Mouse (Mus musculus) T-helper 17 cell (primary cell): ENCODE data around the gene Mybphl.

Source experiments
- in situ Hi-C, 2 experiments: fragments of 300-600 bp; cut with MboI, MseI; formaldehyde crosslinking; loops; 1 replicate in 1 of 2; 2 replicates in 1 of 2; pipeline ENCODE4 v1.15.1; 2025; ENCODE audit warnings: high pct_unique_total_duplicates in 2 of 2

Gene Mybphl

DNA sequence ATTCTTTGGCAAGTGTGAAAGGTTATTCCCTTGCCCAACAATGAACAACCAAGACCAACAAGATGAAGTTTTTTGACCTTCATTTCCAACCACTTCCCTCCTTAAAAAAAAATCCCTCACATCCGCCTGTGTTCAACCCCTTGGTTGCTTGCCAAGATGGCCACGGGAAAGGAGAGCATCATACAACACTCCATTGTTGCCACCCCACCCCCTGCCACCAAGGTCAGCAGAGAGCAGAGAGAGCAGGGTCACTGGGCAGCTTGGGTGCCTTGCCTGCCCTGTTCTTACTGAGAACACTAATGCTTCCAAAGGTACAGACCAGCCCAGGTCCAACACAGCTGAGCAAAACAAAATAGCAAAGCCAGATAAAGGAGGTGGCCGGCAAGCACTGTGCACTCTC is 7.6 kb downstream of the Mybphl start:
- in situ Hi-C loops: no loop called here

DNA sequence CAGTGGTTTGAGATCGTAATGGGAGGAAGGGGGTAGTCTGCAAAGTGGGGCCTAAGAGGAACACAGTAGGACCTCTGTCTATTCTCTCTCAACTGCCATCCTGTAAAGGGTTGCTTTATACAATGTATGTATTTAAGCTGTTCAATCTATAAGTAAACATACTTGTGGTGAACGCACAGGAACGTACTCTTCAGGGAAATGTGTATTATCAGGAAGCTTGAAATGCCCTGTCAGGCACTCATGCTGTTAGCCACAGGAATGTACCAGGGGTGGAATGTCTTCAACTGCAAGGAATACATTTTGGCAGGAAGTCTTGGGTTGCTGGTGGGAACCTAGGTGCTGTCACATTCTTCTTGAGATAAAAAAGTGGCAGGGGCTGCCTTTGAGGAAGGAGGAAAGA is 8.0 kb downstream of the Mybphl start:
- in situ Hi-C loops: no loop called here

DNA sequence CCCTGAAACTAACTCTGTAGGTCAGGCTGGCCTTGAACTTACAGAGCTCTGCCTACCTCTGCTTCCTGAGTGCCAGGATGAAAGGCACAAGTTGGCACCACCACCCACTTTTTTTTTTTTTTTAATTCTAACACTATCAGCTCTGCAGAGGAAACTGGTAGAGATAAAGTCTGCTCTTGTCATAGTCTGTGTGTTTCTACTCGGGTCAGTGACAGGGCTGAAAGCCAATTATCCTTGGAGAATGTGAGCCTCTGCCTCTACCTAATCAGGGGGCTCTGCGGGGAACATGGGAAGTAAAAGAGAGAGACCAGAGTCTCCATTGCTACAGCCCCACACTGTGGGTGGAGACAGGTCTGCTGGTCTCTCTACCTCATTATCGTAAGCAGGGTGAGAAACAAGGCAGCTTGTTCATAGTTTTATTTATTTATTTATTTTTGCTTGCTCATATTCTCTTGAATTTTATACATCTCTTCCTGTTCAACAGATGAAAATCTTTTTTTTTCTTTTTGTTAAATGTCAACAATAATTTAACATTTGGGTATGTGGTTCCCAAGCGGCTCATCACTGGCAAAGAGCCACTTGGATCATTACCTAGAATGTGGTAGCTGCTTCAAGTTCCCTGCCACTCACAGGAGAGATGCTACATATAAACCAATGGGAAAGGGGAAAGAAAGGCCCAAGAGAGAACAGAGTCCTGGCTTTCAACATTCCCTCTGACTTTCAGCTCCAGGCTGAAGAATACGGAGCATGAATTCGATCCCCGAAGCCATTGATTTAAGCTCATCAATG is 14.4 kb downstream of the Mybphl start:
- in situ Hi-C loops: no loop called here

DNA sequence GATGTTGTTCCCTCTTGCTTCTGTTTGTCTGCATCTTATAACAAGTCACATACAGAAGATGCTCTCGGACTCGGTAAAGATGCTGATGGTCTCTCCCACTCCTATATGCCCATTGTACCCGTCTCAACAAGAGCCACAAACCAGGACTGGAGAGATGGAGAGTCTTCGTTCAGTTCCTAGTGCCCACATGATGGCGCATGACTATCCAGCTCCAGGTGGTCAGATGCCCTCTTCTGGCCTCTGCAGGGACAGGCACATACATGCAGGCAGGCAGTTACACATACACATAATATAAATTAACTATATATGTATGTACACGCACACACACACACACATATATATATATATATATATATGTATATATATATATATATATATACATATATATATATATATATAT is 16.0 kb downstream of the Mybphl start:
- in situ Hi-C loops: no loop called here

DNA sequence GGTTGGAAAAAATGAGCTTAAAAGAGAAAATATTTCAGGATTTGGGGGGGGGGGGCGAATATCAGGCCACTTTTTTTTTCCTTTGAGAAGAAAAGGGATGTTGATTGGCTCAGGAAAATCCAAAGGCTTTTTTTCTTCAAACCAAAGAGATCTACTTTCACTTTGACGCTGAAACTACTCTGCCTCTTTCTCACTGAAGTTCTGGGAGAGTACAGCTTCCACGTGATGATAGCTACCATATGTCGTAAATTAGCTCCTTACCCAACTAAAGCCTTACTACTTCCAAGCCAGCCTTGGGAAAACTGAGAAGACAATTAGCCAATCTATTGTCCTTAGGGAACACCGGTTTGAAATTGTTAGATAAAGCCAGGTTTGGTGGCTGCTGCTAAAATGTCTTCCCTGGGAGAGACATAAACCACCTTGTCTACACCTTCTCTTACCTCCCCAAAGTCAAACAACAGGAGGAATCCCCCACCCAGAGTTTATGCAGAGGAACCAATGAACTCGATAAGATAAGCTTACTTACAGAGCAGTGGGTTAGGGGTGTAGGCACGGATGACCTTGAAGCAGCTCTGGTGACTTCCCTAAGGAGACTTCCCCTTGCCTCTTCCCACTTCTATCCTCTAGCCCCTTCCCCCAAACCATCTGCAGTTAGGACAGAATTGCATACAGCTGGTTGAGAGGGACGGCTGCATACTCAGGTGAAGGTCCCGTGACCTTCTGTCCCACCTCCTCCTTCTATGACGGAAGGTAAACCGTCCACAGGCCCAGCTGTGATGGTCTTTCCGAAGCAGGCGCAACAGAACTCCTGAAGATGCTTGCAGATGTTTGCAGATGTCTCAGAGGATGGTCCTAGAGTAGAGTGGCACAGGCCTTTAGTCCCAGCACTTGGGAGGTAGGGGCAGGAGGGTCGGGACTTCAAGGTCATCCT is 17.5 kb downstream of the Mybphl start:
- in situ Hi-C loops: no loop called here

DNA sequence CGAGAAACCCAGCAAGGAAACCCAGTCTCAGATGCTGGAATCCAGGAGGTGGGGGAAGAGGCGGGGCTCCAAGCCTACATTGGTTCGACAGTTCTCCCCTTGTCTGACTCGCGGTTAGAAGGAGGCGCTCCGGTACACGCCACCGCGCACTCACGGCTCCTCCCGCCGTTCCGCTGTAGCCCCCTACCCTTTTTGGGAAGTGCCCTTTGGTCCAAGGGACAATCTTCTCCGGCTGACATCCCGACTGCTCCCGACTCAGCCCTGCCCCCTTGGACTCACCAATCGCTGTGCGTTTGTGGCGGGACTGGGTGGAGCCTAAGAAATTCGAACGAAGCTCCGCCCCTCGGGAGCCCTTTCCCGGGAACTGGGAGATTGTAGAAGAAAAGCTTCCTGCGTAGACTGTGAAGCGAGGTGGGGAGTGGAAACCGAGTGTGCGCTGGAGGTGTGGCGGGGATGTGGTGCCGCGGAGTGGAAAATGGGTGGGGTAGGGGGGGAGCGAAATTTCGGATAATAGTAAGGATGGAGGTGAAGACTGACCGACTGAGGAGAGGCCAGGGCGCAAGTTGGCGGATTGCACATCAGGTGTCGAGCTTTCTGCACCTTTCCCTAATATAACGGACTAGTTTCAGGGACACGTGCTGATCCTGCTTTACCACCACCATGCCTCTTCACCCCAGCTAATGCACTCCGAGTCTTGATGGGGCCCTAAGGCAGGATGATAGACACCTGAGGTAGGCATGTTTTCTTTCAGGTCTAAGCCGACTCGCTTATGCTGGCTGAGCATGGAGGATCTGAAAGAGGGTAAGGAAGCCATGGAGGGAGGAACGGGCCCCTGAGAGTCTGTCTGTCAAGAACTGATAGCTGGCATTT is 19.0 kb downstream of the Mybphl start, which contains the start of gene Psrc1:
Gene Psrc1, plus strand, starts transcription at position 355 of the 870 bp plus-strand sequence.
- in situ Hi-C loops: no loop called here

DNA sequence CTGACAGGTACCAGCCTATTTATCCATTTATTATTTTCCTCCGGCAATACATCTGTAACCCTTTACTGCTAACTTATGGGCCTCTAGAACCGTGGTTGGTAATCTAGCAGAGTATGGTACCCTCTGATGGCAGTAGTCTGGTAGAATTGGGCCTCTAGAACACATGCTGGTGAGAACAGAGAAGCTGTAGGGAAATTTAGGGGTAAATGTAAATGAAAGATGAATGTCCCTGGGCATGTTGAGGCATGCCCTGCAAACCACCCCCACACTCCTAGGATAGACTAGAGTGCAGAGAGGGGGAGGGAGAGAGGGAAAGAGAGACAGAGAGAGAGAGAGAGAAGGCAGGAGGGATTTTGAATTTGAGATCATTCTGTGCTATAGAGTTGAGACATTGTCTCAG is 19.7 kb downstream of the Mybphl start:
- in situ Hi-C loops: no loop called here

DNA sequence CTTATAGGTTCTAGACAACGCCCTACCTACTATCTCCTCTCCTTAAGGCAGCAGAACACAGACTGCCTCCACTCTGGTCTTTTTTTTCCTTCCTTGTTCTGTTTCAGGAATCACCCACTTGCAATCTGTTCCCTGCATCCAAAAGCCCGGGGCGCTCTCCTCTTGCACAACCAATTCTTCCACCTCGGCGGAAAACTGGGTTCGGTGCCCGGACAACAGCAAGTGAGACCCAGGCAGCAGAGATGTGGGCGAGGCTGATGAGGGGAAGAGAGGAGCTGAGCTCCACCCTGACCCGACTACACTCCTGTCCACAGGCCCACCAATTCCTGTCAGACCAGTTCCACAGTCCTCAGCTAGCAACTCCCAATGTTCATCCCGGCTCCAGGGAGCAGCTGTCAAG is 21.5 kb downstream of the Mybphl start:
- in situ Hi-C loops: loop anchor here (5.0 kb wide), 1 partner anchor 94 kb away; no protein-coding TSS in a partner anchor

DNA sequence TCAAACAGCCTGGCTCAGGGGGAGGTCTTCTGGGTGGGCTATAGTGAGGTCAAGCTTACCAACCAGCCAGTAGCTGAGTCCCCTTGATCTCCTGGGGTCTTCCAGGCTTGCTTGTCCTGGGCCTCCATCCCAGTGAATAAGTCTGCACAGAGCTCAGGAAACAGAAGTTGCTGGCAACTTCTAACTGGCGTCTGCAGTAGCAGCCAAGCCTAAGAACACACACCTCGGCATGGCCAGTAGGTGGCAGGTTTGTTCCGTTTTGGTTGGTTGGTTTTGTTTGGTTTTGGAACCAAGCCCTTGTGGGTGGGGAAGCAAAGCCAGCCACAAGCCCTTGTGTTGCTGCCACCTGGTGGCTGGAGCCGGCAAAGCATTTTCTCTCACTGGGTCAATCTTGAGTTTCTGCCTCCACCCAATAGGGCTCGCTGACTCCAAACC is 24.4 kb downstream of the Mybphl start:
- in situ Hi-C loops: loop anchor here (5.0 kb wide), 1 partner anchor 97 kb away; no protein-coding TSS in a partner anchor

DNA sequence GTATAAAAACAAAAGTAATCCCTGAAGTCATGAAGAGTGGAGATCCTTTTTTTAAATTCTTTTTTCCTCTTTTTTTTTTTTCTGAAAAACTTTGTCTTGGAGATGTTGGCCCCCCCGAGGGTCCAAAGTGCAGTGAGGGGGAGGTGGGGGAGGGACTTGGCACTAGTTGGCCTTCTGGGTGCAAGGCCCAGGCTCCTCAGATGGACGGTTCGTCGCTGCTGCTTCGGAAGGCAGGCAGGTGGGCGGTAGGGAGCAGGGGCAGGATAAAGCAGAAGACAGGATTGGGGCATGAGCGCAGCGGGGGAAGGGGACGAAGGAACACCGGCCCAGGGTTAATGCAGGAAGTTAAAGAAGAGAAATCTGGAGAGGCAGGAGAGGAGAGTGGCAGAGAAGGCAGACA is 27.6 kb downstream of the Mybphl start:
- in situ Hi-C loops: no loop called here

DNA sequence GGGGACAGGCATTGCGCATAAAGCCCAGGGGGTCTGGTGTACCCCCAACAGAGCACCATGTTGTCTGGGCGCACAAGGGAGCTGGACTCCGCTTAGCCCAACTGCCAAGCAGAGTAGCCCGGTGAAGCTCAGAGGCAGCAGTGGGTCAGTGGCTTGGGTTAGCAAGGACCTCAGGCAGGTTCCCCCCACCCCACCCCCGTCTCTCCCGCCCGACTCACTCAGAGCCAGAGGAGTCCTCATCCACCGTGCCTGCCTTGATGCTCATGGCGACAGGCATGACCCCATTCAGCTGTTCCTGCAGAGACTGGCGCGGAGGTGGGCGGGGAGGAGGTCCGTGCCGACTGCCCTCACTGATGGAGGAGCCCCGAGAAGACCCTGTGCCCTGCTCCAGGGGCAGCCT is 28.1 kb downstream of the Mybphl start:
- in situ Hi-C loops: no loop called here

DNA sequence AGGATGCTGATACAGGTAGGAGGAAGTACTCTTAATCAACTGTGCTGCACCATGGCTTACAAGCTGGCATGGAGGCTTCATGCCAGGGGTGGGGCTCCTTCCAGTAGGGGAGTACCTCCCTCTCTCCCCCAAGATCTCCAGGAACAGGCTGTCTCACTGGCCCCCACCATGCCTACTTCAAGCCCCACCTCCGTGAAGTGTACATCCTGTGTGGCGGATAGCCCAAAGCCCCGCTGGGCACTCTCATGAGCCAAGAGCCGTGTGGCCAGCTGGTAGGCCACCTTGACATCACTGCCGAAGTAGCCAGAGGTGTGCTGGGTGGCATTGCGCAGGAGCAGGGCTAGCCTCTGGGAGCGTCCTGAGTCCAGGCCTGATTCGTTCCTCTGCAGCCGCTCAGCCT is 33.6 kb downstream of the Mybphl start:
- in situ Hi-C loops: loop anchor here in 1 of 2 experiments (5.0 kb wide), 1 partner anchor 236 kb away; no protein-coding TSS in a partner anchor

DNA sequence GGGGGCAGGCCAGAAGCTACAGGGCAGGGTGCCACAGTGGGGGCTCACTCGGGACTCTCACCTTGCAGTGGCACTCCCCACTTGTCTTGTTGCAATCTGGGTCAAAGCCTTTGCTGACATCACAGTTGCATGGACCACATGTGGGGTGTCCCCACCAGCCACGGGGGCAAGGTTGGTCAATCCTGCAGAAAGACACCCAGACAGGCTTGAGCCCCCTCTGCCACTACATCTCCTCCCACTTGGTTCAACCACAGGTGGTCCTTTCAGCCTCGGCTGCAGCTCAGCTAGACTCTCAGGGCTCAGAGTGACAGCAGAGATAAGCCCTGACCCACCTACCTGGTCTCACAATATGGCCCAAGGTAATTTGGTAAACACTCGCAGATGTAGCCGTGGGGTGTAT is 35.7 kb downstream of the Mybphl start:
- in situ Hi-C loops: loop anchor here in 1 of 2 experiments (5.0 kb wide), 1 partner anchor 77 kb away; no protein-coding TSS in a partner anchor

DNA sequence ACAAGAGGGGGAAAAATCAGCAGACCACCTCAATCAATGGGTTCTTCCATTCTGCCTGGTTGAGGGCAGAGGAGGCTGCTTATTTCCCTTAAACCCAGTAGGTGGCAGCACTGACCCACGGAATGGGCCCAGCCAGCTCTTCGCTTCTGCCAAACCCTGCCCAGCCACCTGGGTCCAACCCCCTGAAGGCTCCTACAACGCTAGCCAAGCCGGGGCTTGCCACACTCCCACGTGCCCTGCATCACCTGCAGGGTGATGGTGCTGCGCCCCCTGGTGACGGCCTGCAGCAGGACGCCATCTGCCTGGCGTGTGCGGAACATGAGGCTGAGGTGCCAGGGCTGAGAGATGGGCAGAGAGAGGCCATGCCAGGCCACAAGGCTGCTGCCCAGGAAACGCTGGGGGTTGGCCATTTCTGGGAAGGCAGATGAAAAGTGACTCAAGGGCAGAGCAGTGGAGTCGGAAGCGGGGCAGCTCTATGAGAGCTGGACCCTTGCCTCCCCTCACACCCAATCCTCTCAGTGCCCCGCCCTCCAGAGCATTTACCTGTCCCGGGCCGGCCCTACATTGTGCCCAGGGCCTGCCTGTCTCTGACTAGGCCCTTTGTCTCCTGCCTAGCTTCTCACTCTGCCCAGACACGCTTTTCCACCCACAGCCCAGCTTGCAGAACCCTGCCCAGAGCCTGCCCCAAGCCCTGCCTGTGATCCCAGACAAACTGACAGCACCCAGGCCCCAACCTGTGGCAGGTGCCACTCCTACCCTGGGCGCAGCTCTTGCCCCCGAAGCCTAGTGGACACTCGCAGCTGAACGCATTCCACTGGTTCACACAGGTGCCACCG is 37.2 kb downstream of the Mybphl start:
- in situ Hi-C loops: loop anchor here in 1 of 2 experiments (5.0 kb wide), 1 partner anchor 75 kb away; no protein-coding TSS in a partner anchor

DNA sequence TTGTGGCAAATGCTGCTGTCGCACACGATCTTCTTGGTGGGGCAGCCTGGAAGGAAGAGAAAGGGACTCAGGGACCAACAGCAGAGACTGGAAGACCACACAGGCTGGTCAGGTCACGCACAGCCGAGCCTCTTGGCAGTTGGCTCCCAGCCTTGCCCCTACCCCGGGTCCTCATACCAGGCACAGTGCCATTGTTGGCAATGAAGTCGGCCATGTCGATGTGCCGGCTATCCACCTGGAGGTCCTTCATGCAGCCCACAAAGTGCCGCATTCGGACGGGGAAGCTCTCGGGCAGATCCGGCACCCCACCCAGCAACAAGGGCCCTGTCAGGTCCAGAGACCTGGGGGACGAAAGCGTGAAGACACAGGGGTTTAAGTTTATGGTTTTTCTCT is 37.8 kb downstream of the Mybphl start:
- in situ Hi-C loops: loop anchor here in 1 of 2 experiments (5.0 kb wide), 1 partner anchor 75 kb away; no protein-coding TSS in a partner anchor

DNA sequence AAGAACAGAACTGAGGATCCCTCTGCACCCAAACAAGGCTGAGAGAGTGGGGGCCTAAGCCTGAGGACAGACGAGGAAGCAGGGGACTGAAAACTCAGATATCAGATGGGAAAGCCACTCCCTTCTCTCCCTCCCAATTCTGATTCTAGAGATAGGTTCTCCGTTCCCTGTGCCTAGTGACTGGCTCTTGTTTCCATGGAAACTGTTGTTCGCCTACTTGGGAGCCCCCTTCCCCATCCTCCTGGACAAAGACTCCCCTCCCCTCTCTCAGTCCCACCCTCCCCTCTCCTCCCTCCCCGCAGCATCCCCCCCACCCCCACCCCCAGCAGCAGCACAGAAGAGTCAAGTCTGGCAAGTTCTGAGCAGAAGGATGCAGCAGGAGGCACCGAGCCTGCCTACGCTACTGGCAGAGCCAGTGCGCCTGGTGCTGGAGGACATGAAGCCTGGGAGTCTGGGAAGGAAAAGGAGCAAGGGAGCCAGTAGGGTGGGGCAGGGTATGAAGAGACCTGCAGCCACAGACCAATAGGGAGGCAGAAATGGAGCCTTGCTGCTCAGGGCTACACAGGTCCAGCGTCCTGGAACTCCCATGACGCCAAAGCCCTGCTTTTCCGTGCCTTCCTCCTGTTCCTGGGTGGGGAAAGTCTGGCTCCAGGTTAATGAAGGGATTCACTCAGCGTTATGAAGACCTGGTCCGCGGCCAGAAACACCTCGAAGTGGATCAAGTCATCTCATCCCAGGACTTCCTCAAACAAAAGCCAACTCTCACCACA is 41.0 kb downstream of the Mybphl start:
- in situ Hi-C loops: no loop called here

DNA sequence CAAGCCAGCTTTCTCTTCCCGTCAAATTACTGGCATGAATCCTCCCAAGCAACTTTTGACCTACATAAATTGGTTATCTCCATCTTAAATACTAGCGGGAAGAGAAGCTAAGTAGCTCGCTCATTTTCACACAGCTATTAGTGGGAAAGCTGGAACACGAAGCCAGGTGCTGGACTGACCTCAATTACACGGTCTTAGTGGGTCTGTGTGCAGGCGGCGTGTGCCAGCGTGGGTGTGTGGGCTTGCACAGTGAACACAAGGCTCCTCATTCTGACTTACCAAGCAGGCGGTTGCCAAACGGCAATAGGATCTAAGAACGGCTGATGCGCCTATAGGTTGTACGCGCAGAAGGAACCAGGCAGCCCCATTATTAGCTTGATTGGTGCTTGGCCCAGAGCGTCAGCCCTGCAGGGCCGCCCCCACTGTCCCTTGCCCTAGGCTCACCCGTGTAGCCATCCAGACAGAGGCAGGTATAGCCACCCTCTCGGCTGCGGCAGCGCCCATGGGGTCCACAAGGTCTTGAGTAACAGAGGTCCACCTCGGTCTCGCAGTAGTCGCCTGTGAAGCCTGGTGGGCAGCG is 41.7 kb downstream of the Mybphl start:
- in situ Hi-C loops: no loop called here

DNA sequence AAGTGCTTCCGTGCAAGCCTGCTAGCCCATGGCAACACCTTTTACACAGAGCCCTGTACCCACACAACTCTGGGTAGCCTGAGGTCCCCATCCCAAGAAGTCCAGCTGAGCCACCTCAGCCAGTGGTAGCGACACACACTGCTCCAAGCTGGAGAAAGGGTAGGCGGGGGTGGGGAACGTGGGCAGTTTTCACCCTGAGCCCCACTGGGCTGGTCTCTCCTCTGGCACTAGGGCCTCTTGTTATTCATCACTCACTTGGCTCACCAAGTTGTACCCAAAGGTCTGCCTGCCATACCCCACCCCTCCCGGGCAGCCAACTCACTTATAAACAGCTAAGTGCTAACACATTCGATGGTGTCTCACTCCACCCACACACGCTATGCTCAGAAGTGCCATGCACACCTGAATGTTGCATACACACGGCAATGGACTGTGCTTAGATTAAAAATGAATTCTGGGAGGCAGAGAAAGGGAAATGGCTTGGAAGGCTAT is 43.9 kb downstream of the Mybphl start:
- in situ Hi-C loops: no loop called here
